Mouse (Mus musculus): ENCODE results near the gene Hspb2.

DNA sequence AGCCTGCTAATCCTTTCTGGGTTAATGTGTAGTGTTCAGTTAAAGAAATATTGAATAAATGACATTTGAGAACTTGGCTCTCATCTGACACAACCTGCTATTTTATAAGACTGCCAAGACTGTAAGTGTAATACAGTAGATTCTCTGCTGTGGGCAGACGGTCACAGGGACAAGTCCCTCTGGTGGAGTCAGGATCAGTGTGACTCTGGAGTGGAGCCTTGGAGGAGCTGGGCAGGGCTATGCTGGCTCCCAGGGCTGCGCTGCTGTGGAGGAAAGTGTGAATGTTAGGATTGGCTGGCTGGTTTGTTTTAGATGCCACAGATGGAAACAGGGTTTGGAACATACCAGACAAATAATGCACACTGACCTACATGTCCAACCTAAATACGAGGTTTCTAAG, 43.1 kb upstream of the Hspb2 start:
- TF ChIP-seq MAX (IDR thresholded peaks at IDR 0.05) (no peak), CTCF (IDR thresholded peaks at IDR 0.05; ENCODE audit: control insufficient read depth, insufficient read depth, insufficient read length) (no peak), CEBPB (IDR thresholded peaks at IDR 0.05; ENCODE audit: low read depth) (no peak)
